Mouse (Mus musculus) brain, embryonic 18.5 days (tissue): ENCODE data around the gene Dpp6.
A peak's percentile ranks its signal among the peaks of the same experiment; 100 is the strongest.

Experiments
- DNase-seq: peaks from one replicate; pipeline ENCODE4 v3.0.0-alpha.2; 2012; ENCODE audit warnings: low read depth, low spot score

The Dpp6 gene

GRCm38 (mm10) chr5:27056436-27056835, 239.4 kb downstream of the Dpp6 start:
- DNase-seq, result no peak

- no peak for DNase-seq
Observed at GRCm38 (mm10) chr5:27060114-27060513, 243.1 kb downstream of the Dpp6 start.

DNA sequence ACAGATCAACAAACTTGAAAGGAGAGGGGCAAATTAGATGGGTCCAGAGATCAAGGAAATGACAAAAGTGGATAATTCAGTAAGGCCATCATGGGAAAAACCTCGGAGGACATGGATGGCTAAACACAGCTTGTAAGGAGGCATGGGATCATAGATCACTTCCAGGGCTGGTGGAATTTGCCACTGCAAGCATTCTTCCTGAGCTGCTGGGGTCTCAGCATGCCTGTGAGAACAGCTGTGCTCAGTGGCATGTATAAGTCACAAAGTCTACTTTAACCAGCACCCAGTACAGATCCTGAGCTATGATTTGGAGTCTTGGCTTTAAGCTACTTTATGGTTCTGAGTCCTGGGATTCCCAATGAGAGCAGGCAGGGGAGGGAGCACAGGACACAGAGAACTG, 246.9 kb downstream of the Dpp6 start:
- no peak for DNase-seq

DNA sequence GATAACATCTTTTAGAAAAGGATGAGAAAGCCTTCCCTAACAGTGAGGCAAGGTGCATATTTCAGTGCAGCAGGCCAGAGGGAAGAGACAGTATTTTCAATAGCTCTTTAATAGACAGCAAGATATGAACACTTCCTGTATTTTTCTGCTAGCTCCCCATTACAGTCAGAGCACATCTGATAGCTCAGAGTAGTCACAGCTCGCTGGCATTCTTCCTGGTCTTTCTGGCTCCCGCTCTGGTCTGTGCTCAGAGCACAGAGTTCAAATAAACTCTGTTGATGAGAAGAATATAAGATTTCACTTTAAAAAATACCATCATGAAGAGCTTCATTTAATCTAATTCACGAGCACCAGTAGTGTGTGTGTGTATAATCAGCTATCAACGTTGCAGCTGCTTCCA, 249.8 kb downstream of the Dpp6 start:
- DNase-seq, result no peak

DNA sequence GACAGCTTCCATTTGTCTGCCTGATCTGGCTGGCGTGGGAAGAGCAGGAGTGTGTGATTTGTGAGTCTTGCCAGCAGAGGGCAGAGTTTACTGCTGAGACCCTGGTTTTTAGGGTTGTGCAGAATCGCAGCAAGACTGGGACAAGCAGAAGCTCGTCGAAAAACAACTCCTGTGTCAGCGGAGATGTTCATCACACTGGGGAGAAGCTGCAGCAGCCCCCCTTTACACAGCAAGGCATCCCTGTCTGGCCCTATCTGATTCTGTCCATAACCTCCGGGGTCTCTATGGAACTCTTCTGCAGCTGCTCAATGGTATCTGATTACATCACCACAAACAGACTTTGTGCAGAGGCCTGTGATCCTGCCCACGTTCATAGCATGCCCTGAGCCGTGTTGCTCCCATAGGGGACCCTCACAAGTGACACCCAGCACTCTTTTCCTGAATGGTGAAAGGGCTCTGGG, 258.2 kb downstream of the Dpp6 start:
- DNase-seq, result peak; percentile 55

DNA sequence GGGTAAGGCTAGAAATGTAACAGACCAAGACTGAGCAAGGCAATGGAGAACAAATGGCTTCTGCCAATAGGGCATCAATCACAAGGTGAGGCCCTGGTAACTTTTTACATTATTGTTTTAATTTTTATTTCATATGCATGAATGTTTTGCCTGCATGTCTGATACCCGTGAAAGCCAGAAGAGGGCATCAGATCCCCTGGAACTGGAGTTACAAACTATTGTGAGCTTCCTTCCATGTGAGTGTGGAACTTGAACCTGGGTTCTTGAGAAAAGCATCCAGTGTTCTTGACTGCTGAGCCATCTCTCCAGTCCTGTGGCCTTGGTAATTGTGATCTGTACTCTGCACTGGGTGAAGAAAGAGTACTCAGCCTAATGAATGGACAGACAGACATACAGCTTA, 259.0 kb downstream of the Dpp6 start:
- DNase-seq, result no peak

GRCm38 (mm10) chr5:27077821-27078220, 260.8 kb downstream of the Dpp6 start:
- DNase-seq, result peak; percentile 37

DNA sequence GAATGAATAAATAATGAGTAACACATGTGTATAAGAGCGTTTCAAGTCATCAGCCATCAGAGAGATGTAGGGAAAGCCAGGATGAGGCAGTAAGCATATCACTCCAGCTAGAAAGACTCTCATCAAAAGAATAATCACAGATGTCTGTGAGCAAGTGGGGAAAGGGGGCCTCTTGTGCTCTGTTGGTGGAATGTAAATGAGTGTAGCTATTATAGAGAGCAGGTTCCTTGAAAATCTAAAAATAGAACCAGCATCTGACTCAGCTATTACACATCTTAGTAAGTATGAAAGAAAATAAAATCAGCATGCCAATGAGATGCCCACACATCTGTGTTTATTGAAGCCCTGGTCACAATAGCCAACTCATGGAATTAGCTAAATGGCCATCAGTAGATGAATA, 264.3 kb downstream of the Dpp6 start:
- peak; percentile 39 for DNase-seq

DNA sequence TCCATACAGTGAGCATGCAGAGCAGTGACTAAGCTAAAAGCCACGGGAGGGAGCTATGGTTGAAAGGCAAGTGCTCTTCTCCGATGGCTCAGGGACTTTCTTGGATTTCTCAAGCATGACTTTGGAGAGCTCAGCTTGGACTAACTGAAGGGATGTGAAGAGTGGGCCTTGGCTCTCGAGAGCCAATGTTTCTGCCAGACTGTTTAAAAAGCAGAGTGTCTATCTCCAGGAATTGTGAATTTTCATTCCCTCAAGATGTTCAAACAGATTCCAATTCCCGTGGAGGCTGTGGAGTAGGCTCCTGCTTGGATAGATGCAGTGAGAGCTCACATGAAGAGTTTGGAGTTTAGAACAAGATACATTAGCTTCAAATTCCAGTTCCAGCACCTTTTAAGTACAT, 266.8 kb downstream of the Dpp6 start:
- no peak for DNase-seq

GRCm38 (mm10) chr5:27108221-27108620, 291.2 kb downstream of the Dpp6 start:
- DNase-seq, result no peak

- DNase-seq, result no peak
Observed at GRCm38 (mm10) chr5:27122479-27122878, 305.5 kb downstream of the Dpp6 start.

- DNase-seq, result peak; percentile 20
Observed at GRCm38 (mm10) chr5:27122944-27123343, 305.9 kb downstream of the Dpp6 start.

GRCm38 (mm10) chr5:27126034-27126433, 309.0 kb downstream of the Dpp6 start:
- DNase-seq, result peak; percentile 18

GRCm38 (mm10) chr5:27133196-27133595, 316.2 kb downstream of the Dpp6 start:
- DNase-seq, result no peak

GRCm38 (mm10) chr5:27134436-27135005, 317.5 kb downstream of the Dpp6 start:
- DNase-seq, result no peak

GRCm38 (mm10) chr5:27147397-27147945, 330.5 kb downstream of the Dpp6 start:
- no peak for DNase-seq

DNA sequence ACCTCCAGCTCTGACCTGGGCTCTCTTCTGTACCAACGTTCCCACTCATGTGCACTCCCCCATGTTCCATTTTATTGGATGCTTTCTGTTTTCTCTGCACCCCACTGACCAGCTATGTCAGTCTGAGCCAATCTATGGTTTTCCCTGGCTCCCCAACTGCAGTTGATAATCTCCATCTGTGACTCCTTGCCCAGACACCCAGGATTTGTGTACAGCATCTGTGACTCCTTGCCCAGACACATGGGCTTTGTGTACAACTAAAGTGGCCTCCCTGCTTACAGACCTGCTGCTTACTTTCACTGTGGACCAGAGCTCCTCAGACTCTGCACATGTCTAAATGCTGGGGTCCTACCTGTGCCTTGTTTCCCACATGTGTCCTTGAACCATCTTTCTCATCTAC, 334.0 kb downstream of the Dpp6 start:
- no peak for DNase-seq

DNA sequence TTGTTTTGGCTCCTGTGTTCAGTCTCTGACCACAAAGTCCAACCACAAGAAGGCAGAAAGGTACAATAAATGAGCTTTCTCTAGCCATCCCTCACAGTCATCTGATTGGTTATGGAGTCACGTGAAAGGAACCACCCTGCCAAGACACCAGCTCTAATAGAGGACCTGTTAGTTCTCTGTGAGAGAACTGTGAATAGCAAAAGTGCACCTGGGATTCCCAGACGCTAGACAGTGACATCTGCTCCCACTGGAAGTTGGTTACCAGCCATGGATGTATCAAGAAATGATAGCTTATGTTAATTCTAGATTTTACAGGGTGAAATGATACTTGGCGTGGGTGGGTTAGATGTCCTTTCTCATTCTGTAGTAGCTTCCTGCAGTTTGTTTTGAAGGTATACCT, 338.7 kb downstream of the Dpp6 start:
- DNase-seq, result no peak

DNA sequence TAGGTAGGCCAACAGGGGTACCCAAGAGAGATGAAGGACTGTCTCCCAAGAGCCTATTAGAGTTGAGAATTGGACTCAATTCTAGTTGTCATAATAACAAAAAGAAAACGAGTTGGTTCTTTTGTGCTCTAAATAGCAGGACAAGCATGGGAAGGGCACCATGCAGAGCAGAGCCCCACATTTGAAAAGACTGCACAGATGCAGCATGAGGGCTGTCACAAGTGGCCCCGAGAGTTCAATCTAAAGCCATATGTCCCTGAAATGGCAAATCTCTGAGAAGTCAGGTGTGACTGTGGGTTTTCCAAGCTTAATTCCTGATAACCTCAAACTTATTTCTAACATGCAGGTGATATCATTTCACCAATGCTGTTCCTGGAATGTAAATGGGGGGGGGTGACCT, 339.4 kb downstream of the Dpp6 start:
- no peak for DNase-seq

GRCm38 (mm10) chr5:27161122-27161645, 344.2 kb downstream of the Dpp6 start:
- no peak for DNase-seq

GRCm38 (mm10) chr5:27168550-27168949, 351.5 kb downstream of the Dpp6 start:
- DNase-seq, result no peak

- no peak for DNase-seq
Observed at GRCm38 (mm10) chr5:27184963-27185362, 368.0 kb downstream of the Dpp6 start.

GRCm38 (mm10) chr5:27191242-27191969, 374.4 kb downstream of the Dpp6 start:
- no peak for DNase-seq
